Mouse (Mus musculus): ENCODE data around the gene Camta1.

GRCm38 (mm10) chr4:151842591-151842990, 19.1 kb downstream of the Camta1 start:
- no peak for TF ChIP-seq CTCF (IDR thresholded peaks at IDR 0.05; ENCODE audit: borderline replicate concordance, insufficient read depth, low read depth, low read length)
- no peak for TF ChIP-seq POLR2A (IDR thresholded peaks at IDR 0.05; ENCODE audit: borderline replicate concordance, insufficient read depth, low read length)
